Mouse (Mus musculus) adrenal gland, adult 10 weeks (tissue): Measurements from ENCODE around the gene Nif3l1. TPM values are rescaled to one million over a fixed set of nuclear protein-coding genes. Genes with fewer than 3 reads are reported as not detected.

ENCODE experiments used
- polyA plus RNA-seq: library from polyadenylated mRNA; stranded (reverse); fragments of 350-450 nt; fragmentation: Illumina TruSeq; extraction: RNeasy Lipid Tissue Mini Kit (QIAGEN cat#74804); gene quantifications from one replicate; pipeline ENCODE4 v1.2.3, GENCODE M21; 2014; ENCODE audit warnings: low read depth, low replicate concordance

Gene Nif3l1
- polyA plus RNA-seq = 31.3 TPM

DNA sequence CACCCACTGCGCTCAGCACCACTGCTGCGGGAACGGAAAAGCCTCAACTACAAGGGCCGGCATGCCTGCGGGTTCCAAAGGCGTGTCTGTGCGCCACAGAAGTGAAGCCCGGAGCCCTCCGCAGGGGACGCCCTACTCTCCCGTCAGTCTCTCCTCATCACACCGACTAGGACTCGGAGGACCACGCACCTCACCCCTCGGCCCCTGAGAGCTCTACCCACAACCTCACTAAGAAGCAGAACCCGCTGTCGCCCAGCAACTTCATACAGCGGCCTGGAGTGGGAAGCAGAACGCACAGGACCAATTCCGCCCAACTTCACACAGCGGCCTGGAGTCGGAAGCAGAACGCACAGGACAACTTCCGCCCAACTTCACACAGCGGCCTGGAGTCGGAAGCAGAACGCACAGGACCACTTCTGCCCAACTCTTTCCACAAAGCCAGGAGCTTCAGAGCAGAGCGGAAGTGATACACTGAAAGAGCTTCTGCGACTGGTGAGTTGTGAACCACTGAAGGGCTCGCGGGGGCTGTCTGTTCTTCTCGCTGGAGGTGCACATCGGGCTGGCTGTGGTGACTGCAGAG lies at the start of gene Nif3l1, which contains the start of gene Ppil3:
Gene Nif3l1, plus strand, starts transcription at position 9 of the 580 bp plus-strand sequence.
Gene Ppil3, minus strand, starts transcription at position 344 of the 580 bp plus-strand sequence.

DNA sequence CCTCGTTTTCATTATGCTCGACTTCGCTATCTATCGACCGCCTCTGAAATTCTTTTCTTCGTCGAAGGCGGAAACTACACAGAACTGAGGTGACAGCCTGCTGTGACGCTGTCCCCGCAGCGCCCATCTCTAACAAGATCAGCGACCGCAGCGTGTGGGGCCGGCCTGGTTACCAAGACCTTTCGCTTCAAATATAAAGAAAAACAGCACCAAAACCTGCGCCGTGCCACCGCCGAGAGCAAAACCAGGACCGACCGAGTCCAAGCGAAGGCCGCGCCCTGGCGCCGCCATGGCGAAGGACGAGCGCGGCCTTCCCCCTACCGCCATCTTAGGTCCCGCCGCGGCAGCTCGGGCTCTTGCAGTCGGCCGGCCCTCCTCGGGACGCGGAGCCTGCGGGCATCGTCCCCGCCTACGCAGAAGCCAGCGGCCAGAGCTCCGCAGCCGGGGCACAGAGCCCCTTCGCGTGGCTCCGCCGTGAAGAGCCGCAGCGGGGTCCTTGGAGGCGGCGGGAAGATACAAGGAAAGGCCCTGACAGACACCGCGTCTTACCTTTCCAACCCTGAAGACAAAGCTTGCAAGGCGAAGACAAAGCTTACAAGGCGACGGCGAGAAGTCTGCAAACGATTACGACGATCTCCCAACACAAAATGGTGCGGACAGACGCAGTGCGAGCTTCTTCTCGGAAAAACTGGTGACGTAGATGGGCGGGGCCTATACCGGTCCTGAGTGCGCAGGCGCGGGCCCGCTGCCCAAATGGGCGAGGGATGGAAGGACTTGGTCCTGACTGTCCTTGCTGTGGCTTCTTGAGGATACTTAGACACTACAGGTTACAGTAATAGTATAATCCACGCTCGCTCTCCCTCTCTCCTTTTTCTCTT lies 21.3 kb upstream of the Nif3l1 start, which contains the start of gene Clk1:
Gene Clk1, minus strand, starts transcription at position 696 of the 878 bp plus-strand sequence.

DNA sequence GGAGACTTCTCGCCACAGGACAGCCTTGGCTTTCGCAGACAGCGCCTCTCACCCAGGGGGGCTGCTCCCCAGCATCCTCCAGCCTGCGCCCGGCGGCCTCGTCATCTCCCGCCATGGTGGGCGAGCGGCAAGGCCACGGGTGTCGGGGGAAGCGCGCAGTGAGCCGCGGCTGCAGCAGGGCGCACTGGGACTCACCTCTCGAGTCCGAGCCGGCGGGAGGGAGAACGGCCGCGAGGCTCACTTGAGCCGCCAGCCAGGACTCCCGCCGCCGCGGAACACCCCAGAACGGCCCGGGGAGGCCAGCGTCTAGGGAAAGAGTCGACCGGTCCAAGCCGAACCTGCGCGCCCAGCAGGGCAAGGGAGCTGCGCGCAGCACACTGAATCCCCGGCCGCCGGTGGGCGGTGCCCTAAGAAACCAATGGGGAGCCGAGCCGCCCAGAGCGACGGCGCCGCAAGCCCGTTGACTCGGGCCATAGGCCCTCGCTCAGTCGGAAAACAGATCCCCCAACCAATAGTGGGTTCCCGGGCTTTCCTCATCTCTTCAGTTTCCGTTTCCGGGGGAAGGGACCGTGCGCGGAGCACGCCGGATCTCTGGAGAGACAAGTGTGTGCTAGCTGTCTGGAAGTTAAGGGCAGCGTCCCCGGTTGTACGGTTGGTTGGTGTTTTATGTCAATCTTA lies 59.8 kb downstream of the Nif3l1 start, which contains the start of gene Orc2:
Gene Orc2, minus strand, starts transcription at position 533 of the 678 bp plus-strand sequence.

Other genes with a start within 250 kb of the Nif3l1 start
- gene Aox4, start 234.8 kb upstream of the Nif3l1 start, polyA plus RNA-seq = not detected
- gene Aox2, start 166.8 kb upstream of the Nif3l1 start, polyA plus RNA-seq = 1.1 TPM
- 378 TPM for gene Bzw1, start 52.3 kb upstream of the Nif3l1 start, polyA plus RNA-seq
- 434 TPM for gene Clk1, start 21.1 kb upstream of the Nif3l1 start, polyA plus RNA-seq
- gene Ppil3, start 335 bp downstream of the Nif3l1 start, polyA plus RNA-seq = 150 TPM
- gene Orc2, start 60.0 kb downstream of the Nif3l1 start, polyA plus RNA-seq = 111 TPM
- 57.3 TPM for gene Fam126b, start 141.2 kb downstream of the Nif3l1 start, polyA plus RNA-seq
- 72.5 TPM for gene Ndufb3, start 141.2 kb downstream of the Nif3l1 start, polyA plus RNA-seq